Mouse (Mus musculus) heart, postnatal 0 days (tissue): ENCODE measurements around the gene Gm26938.

Experiments
- CTCF ChIP-seq: IDR thresholded peaks from 2 replicates; pipeline ENCODE4 v1.5.1; 2016; ENCODE audit warnings: antibody characterized with exemption, control low read depth, low read depth
- EP300 ChIP-seq: IDR thresholded peaks from 2 replicates; pipeline ENCODE4 v1.6.1; 2016; ENCODE audit warnings: antibody characterized with exemption, low read depth

- TF ChIP-seq CTCF (no peak), EP300 (no peak)
Observed at GRCm38 (mm10) chr5:139827593-139827992, 1.4 kb upstream of the Gm26938 start.
